Mouse (Mus musculus): ENCODE data around the gene Armcx1. TPM values are rescaled to one million over a fixed set of nuclear protein-coding genes. Genes with fewer than 3 reads are reported as not detected.

Armcx1 gene
- 5.2 TPM for polyA plus RNA-seq (2015; fragmentation: Illumina TruSeq; extraction: RNeasy Lipid Tissue Mini Kit (QIAGEN cat#74804); ENCODE audit: insufficient read depth, low read depth, low replicate concordance)

GRCm38 (mm10) chrX:134717752-134718308 lies at the start of gene Armcx1:
Gene Armcx1, plus strand, starts transcription at chrX:134717963.

GRCm38 (mm10) chrX:134686267-134686666 lies 31.5 kb upstream of the Armcx1 start, which contains the start of gene Armcx4:
Gene Armcx4, plus strand, starts transcription at chrX:134686519.

GRCm38 (mm10) chrX:134750764-134751592 lies 33.2 kb downstream of the Armcx1 start, which contains the start of gene Armcx6:
Gene Armcx6, minus strand, starts transcription at chrX:134751417.

GRCm38 (mm10) chrX:134756434-134757292 lies 38.9 kb downstream of the Armcx1 start, which contains the start of gene Armcx3:
Gene Armcx3, plus strand, starts transcription at chrX:134756595.

Other genes with a start within 250 kb of the Armcx1 start
- gene Taf7l, start 241.5 kb upstream of the Armcx1 start, polyA plus RNA-seq (2015; fragmentation: Illumina TruSeq; extraction: RNeasy Lipid Tissue Mini Kit (QIAGEN cat#74804); ENCODE audit: insufficient read depth, low read depth, low replicate concordance) = not detected
- gene Timm8a1, start 176.1 kb upstream of the Armcx1 start, polyA plus RNA-seq (2015; fragmentation: Illumina TruSeq; extraction: RNeasy Lipid Tissue Mini Kit (QIAGEN cat#74804); ENCODE audit: insufficient read depth, low read depth, low replicate concordance) = 4.6 TPM
- gene Btk, start 134.4 kb upstream of the Armcx1 start, polyA plus RNA-seq (2015; fragmentation: Illumina TruSeq; extraction: RNeasy Lipid Tissue Mini Kit (QIAGEN cat#74804); ENCODE audit: insufficient read depth, low read depth, low replicate concordance) = 1.3 TPM
- 473 TPM for gene Rpl36a, start 132.3 kb upstream of the Armcx1 start, polyA plus RNA-seq (2015; fragmentation: Illumina TruSeq; extraction: RNeasy Lipid Tissue Mini Kit (QIAGEN cat#74804); ENCODE audit: insufficient read depth, low read depth, low replicate concordance)
- 1.7 TPM for gene Gla, start 116.8 kb upstream of the Armcx1 start, polyA plus RNA-seq (2015; fragmentation: Illumina TruSeq; extraction: RNeasy Lipid Tissue Mini Kit (QIAGEN cat#74804); ENCODE audit: insufficient read depth, low read depth, low replicate concordance)
- 15.3 TPM for gene Hnrnph2, start 116.8 kb upstream of the Armcx1 start, polyA plus RNA-seq (2015; fragmentation: Illumina TruSeq; extraction: RNeasy Lipid Tissue Mini Kit (QIAGEN cat#74804); ENCODE audit: insufficient read depth, low read depth, low replicate concordance)
- gene Armcx4, start 31.4 kb upstream of the Armcx1 start, polyA plus RNA-seq (2015; fragmentation: Illumina TruSeq; extraction: RNeasy Lipid Tissue Mini Kit (QIAGEN cat#74804); ENCODE audit: insufficient read depth, low read depth, low replicate concordance) = 1.00 TPM
- 1.3 TPM for gene Armcx6, start 33.5 kb downstream of the Armcx1 start, polyA plus RNA-seq (2015; fragmentation: Illumina TruSeq; extraction: RNeasy Lipid Tissue Mini Kit (QIAGEN cat#74804); ENCODE audit: insufficient read depth, low read depth, low replicate concordance)
- gene Armcx3, start 38.6 kb downstream of the Armcx1 start, polyA plus RNA-seq (2015; fragmentation: Illumina TruSeq; extraction: RNeasy Lipid Tissue Mini Kit (QIAGEN cat#74804); ENCODE audit: insufficient read depth, low read depth, low replicate concordance) = 15.3 TPM
- 6.6 TPM for gene Armcx2, start 91.3 kb downstream of the Armcx1 start, polyA plus RNA-seq (2015; fragmentation: Illumina TruSeq; extraction: RNeasy Lipid Tissue Mini Kit (QIAGEN cat#74804); ENCODE audit: insufficient read depth, low read depth, low replicate concordance)
- not detected for gene Nxf2, start 246.8 kb downstream of the Armcx1 start, polyA plus RNA-seq (2015; fragmentation: Illumina TruSeq; extraction: RNeasy Lipid Tissue Mini Kit (QIAGEN cat#74804); ENCODE audit: insufficient read depth, low read depth, low replicate concordance)